Mouse (Mus musculus): Measurements from ENCODE around the gene Elovl5.

The Elovl5 gene

GRCm38 (mm10) chr9:77995235-77995634 is 78.1 kb downstream of the Elovl5 start:
- DNase-seq (ENCODE audit: low read depth) = no peak

- DNase-seq (ENCODE audit: low read depth) = no peak
These were observed 83.7 kb downstream of the Elovl5 start for GRCm38 (mm10) chr9:78000586-78001500.

DNA sequence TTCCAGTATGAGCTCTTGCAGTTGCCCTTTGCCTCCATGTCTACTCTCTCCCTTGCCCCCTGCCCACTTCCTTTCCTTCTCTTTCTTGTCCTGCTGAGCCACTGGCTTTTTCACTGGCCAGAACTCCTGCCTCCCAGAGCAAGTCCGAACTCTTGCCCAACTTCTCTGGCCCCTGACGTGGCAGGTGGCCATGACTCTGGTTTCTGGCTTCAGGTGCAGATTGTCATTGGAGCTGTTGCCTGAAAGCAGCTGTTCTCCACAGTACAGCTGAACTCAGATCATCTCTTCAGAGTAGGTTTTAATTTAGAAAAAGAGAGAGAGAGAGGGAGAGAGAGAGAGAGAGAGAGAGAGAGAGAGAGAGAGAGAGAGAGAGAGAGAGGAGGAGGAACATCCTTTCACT is 86.1 kb downstream of the Elovl5 start:
- DNase-seq (ENCODE audit: low read depth) = no peak

GRCm38 (mm10) chr9:78005481-78005880 is 88.3 kb downstream of the Elovl5 start:
- DNase-seq (ENCODE audit: low read depth) = no peak

DNA sequence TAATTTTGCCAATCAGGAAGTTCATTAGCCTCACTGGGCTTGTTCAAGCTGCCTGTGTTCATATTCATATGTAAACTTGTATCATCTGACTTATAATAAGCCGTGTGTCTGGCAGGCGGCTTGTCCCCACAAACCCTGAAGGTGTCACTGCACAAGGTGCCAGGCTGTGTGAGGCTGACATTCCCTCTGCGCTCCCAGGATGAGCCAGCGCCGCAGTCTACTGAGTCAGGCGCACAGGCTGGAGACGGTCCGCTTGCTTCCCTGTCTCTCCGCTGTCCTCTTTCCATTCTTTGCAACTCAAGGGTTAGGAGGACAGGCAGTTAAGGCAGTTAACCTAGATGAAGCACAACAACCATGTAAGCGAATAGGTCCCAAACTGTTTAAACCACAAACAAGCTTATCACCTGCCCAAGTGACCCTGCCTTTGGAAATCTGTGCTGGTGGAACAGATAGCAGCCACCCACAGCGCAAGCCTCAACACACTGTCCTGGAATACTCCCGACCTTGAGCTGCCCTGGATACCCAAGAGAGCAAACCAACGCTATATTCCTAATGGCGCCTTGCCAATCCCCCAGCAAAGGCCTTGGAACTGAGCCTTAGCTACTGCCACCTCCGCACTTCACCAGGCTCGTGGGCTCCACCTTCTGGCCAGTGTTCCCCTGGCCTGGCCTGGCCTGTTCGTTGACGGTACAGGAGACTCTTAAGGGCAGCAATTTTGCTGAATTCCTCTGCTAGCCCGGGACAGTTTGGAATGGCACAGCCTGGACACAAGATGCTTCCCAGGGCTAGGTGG is 89.2 kb downstream of the Elovl5 start:
- no peak for DNase-seq (ENCODE audit: low read depth)

DNA sequence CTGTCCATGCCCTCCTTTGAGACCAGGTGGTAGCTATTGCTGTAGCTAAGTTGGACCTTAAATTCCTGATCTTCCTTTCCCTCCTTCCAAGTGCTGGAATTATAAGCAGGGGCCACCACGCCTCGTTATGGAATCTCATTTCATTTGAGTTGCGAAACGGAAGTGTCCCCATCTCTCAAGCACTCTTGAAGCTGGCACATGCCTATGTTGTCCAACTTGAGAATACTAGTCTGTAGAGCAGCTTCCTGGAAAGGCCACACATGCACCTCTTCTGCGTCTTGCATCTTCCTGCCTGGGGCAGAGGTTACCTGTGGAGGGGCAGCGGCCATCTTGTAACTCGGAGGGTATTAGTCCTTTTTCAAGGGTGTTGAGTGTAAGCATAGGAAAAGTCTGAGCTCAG is 92.2 kb downstream of the Elovl5 start:
- no peak for DNase-seq (ENCODE audit: low read depth)

GRCm38 (mm10) chr9:78010187-78010586 is 93.0 kb downstream of the Elovl5 start:
- DNase-seq (ENCODE audit: low read depth) = no peak

DNA sequence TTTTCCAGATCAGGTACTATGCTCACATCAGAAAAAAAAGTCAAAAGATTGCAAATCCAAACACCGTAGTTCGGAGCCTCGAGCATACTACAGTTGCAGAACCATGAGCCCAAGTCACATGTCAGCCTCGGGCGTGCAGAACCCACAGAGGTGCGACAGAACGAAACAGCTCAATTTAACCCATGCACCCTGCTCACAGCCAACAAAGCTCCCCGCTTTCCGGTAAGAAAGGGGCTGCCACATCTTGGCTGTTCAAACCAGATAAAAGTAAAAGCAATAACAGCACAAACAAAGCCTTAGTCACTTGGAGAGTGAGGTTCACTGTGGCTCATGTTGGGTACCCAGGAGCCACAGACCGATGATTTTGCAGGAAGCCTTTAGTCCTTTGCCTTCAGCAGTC is 93.5 kb downstream of the Elovl5 start:
- DNase-seq (ENCODE audit: low read depth) = no peak

DNA sequence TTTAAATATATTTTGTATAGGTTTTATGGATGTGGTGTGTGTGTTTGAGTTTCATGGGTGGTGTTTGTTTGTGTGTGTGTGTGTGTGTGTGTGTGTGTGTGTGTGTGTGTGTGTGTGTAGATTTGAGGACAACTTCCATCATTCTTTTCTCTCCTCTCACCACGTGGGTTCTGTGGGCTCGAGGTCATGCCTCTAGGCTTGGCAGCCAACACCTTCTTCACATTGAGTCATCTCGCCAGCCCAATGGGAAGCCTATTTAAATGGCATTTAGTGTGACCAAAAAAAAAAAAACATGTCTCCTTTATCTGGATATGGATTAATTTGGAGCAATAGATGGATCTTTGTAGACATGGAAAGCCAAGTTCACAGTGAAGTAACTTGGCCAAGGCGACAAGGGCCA is 94.9 kb downstream of the Elovl5 start:
- DNase-seq (ENCODE audit: low read depth) = no peak

- no peak for DNase-seq (ENCODE audit: low read depth)
These were observed 95.5 kb downstream of the Elovl5 start for GRCm38 (mm10) chr9:78012681-78013080.

- DNase-seq (ENCODE audit: low read depth) = no peak
These were observed 96.6 kb downstream of the Elovl5 start for GRCm38 (mm10) chr9:78013813-78014212.

DNA sequence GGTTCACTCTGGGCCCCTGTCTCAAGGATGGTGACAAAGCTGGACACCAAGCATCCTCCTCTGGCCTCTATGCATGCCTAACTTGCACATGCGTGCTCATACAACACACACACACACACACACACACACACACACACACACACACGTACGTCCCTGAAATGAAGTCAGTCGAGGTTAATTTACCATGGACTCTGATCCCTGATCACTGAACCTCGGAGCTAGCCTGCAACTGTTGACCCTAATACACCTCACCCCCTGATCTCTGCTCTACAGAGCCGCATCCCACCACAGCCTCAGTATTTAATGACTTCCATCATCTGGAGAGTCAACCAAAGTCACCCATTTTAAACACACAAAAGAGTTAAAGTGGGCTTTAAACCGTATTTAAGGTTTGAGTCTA is 98.7 kb downstream of the Elovl5 start:
- DNase-seq (ENCODE audit: low read depth) = no peak

DNA sequence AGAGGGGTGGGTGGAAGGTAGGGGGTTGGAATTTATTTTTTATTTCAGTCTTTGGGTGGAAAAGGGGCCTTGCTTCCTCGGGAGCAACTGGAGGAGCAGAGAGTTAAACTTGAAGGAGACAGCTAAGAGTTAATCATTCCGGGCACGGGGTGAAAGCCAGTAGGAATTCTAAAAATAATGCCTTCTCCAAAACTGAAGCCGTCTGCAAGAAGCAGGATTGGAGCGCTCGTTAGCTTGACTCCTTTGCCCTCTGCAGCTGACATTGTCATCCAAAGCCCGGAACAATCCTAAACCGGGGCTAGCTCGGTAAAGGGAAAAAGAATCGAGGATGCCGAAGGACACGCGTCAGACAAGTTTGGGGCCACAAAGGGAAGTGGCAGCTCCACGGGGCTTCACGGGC is 99.1 kb downstream of the Elovl5 start:
- DNase-seq (ENCODE audit: low read depth) = no peak

- DNase-seq (ENCODE audit: low read depth) = no peak
These were observed 104.1 kb downstream of the Elovl5 start for GRCm38 (mm10) chr9:78021256-78021655.

DNA sequence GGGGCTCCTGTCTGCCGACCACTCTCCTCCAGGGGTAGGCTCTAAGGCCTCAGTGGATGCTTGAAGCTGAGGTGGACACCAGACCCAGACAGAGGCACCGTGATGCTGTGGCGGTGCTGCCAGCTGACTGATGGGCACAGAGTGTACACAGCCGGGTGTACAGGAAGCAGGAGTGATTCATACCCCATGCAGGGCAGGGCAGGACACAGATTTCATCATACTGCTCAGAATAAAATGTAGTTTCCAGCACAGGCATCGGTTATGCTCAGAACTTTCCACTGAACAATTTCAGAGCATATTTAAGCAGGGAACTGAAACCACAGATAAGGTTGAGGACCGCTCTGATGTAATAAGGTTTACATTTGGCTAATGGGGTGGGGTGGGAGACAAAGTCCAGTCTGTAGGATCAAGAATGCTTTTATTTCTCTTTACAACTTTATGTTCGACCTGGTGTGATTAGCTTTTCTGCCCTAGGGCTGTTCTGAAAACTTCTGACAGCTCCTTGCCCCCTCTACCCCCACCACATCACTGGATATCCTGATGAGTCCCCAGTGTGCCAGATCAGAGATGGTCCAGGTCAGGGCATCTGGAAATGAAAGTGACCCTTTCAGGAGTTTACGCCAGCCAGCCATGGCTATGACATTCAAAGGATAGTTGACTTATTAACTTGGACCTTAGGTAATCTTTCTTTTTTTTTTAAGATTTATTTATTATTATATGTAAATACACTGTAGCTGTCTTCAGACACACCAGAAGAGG is 105.2 kb downstream of the Elovl5 start:
- peak; percentile 82 for DNase-seq (ENCODE audit: low read depth)

DNA sequence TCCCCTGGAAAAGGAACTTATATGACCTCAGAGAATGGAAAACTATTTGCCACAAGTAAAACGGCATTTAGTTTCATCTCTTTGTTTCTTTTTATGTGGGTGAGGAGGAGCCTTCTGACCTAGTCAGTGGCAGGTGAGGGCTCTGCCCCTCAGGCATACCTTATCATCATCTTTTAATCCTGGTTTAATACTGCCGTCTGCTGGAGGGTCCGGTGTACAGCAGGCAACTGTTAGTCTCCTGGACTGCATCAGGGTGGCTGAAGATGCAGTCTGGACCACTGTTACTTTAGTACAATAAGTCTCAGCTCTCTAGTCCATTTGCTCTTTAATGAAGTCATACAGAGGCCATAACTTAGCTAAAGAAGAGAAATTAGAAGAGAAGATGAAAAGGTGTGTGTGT is 107.7 kb downstream of the Elovl5 start:
- DNase-seq (ENCODE audit: low read depth) = no peak

- no peak for DNase-seq (ENCODE audit: low read depth)
These were observed 109.9 kb downstream of the Elovl5 start for GRCm38 (mm10) chr9:78027099-78027498.

DNA sequence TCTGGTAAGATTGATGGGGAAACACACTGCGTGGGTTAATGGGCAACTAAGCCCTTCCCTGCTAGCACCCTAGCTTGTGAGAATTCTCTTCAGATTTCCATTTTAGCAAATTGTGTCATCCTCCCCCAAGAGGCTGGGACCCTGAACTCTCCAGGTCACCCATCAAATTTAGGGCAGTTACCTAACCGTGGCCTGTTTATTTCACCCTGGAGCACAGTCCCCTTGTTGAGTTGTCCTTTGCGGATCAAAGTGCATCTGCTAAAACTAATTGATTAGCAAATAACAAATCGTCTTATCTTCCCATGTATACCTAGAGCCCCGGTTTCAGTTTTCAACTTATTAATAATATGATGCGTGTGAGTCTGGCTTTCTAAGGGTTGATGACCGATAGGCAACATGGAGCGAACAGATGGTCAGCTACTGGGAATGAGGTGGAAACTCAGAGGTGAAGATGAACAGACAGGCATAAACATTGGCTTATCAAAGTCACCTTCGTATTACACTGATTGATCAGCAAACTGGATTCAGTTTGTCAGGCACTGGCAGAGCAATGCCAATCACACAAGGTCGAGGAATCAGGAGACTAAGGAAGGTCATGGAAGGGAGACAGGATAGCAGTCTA is 113.8 kb downstream of the Elovl5 start:
- no peak for DNase-seq (ENCODE audit: low read depth)

DNA sequence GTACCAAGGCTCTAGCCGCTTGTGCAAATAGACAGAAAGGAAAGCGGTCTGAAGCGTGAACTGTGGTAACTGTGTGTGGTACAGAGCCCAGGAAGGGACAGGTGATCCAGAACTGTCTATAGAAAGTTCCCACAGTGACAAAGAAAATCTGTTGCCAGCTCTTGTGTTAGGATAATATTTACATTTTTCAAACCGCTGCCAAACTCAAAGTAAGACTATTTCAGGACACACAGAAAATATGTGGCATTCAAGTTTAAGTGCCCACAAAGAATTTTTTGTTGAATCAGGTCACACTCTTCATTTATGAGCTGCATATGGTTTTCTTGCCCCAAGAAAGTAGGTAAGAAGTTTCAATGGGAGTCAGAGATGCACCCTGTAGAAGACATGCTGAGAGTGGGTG is 115.8 kb downstream of the Elovl5 start:
- no peak for DNase-seq (ENCODE audit: low read depth)

Measured in fibroblast of lung, adult 2 months (primary cell).